Mouse (Mus musculus) ES-CJ7 (cell line): ENCODE measurements at regions not wholly inside any gene's neighbourhood (a gene's known extent, or its start where the extent isn't known, plus 50 kb on each side); places are given as distances from the start of the nearest gene placed in this dataset.

Experiments used
- DNase-seq: peaks from one replicate; pipeline ENCODE4 v3.0.0; 2011; ENCODE audit warnings: low read depth, low spot score

- peak; percentile 75 for DNase-seq
These were observed 2463.9 kb downstream of the Gm37988 start for GRCm38 (mm10) chr1:7271466-7272110.

GRCm38 (mm10) chr1:7298921-7299685 is 2491.4 kb downstream of the Gm37988 start:
- peak; percentile 54 for DNase-seq

GRCm38 (mm10) chr1:7308952-7309617 is 2501.4 kb downstream of the Gm37988 start:
- DNase-seq: no peak

GRCm38 (mm10) chr1:7312401-7312800 is 2504.7 kb downstream of the Gm37988 start:
- DNase-seq: peak; percentile 87

- DNase-seq: peak; percentile 90
These were observed 2505.8 kb downstream of the Gm37988 start for GRCm38 (mm10) chr1:7313468-7313867.

- DNase-seq: no peak
These were observed 2511.2 kb downstream of the Gm37988 start for GRCm38 (mm10) chr1:7318850-7319249.

- DNase-seq: peak; percentile 62
These were observed 2511.6 kb downstream of the Gm37988 start for GRCm38 (mm10) chr1:7319313-7319712.
